Mouse (Mus musculus) 416B (cell line): ENCODE results near the gene Tsks.

Experiments
- DNase-seq: peaks from one replicate; pipeline ENCODE4 v3.0.0; 2011; ENCODE audit warnings: low read depth

The Tsks gene

GRCm38 (mm10) chr7:44942904-44943303, at the start of gene Tsks:
TSS of gene Tsks (plus strand) at chr7:44943204.
- DNase-seq, result no peak

- DNase-seq, result no peak
Measured at GRCm38 (mm10) chr7:44894175-44894574, 48.8 kb upstream of the Tsks start.

- DNase-seq, result no peak
Measured at GRCm38 (mm10) chr7:44895206-44895592, 47.8 kb upstream of the Tsks start.

GRCm38 (mm10) chr7:44895593-44896434, 47.2 kb upstream of the Tsks start, which contains the start of gene Fuz:
TSS of gene Fuz (plus strand) at chr7:44896079.
- DNase-seq, result peak; percentile 98

- DNase-seq, result no peak
Measured at GRCm38 (mm10) chr7:44896499-44896898, 46.5 kb upstream of the Tsks start.

- DNase-seq, result no peak
Measured at GRCm38 (mm10) chr7:44898607-44899006, 44.4 kb upstream of the Tsks start.

- DNase-seq, result no peak
Measured at GRCm38 (mm10) chr7:44900632-44901031, 42.4 kb upstream of the Tsks start.

GRCm38 (mm10) chr7:44901230-44901722, 41.7 kb upstream of the Tsks start:
- DNase-seq, result peak; percentile 31

- DNase-seq, result no peak
Measured at GRCm38 (mm10) chr7:44905430-44905829, 37.6 kb upstream of the Tsks start.

GRCm38 (mm10) chr7:44908706-44909476, 34.1 kb upstream of the Tsks start:
- DNase-seq, result peak; percentile 75

GRCm38 (mm10) chr7:44914396-44914795, 28.6 kb upstream of the Tsks start:
- DNase-seq, result no peak

- no peak for DNase-seq
Measured at GRCm38 (mm10) chr7:44915314-44915713, 27.7 kb upstream of the Tsks start.

GRCm38 (mm10) chr7:44916191-44916590, 26.8 kb upstream of the Tsks start:
- DNase-seq, result no peak

GRCm38 (mm10) chr7:44916881-44917280, 26.1 kb upstream of the Tsks start:
- no peak for DNase-seq

GRCm38 (mm10) chr7:44918219-44918618, 24.8 kb upstream of the Tsks start:
- DNase-seq, result no peak

GRCm38 (mm10) chr7:44919127-44919526, 23.9 kb upstream of the Tsks start:
- DNase-seq, result no peak

GRCm38 (mm10) chr7:44922530-44922929, 20.5 kb upstream of the Tsks start:
- no peak for DNase-seq

GRCm38 (mm10) chr7:44925468-44925867, 17.5 kb upstream of the Tsks start:
- peak; percentile 70 for DNase-seq

- DNase-seq, result no peak
Measured at GRCm38 (mm10) chr7:44928570-44928969, 14.4 kb upstream of the Tsks start.

GRCm38 (mm10) chr7:44929204-44930151, 13.5 kb upstream of the Tsks start, which contains the start of gene Ap2a1:
TSS of gene Ap2a1 (minus strand) at chr7:44929496.
- peak; percentile 100 for DNase-seq

- DNase-seq, result no peak
Measured at GRCm38 (mm10) chr7:44938680-44939079, 4.3 kb upstream of the Tsks start.

GRCm38 (mm10) chr7:44949922-44950321, 6.9 kb downstream of the Tsks start:
- no peak for DNase-seq
